Mouse (Mus musculus) liver, adult 2 months (tissue): ENCODE measurements around the gene Pdzd2.

Experiments
- CTCF ChIP-seq: fragments of 200-500 bp; IDR thresholded peaks from 2 replicates; pipeline ENCODE4 v1.5.1; 2011; ENCODE audit warnings: low read depth, low read length, control low read depth
- POLR2A ChIP-seq: fragments of 200-500 bp; IDR thresholded peaks from 2 replicates; pipeline ENCODE4 v1.6.1; 2011; ENCODE audit warnings: low read length, control low read depth; ENCODE audit not compliant: insufficient read depth; ENCODE audit errors: extremely low read depth

- TF ChIP-seq POLR2A (no peak), CTCF (no peak)
Measured at GRCm38 (mm10) chr15:12545671-12546070, 194.1 kb downstream of the Pdzd2 start.
